Mouse (Mus musculus) bone marrow, adult 2 months (tissue): ENCODE data around the gene Dkk3.

ENCODE experiments used
- CTCF ChIP-seq: fragments of 200-500 bp; IDR thresholded peaks from 2 replicates; pipeline ENCODE4 v1.5.1; 2011; ENCODE audit warnings: low read length, control low read depth; ENCODE audit not compliant: control insufficient read depth, insufficient read depth
- POLR2A ChIP-seq: fragments of 200-500 bp; IDR thresholded peaks from 2 replicates; pipeline ENCODE4 v1.6.1; 2011; ENCODE audit warnings: low read depth, mild to moderate bottlenecking, control low read depth, low read length, borderline replicate concordance; ENCODE audit not compliant: control insufficient read depth

GRCm38 (mm10) chr7:112192237-112192636 lies 33.4 kb upstream of the Dkk3 start:
- TF ChIP-seq CTCF: no peak
- TF ChIP-seq POLR2A: no peak
